Mouse (Mus musculus): ENCODE data around the gene Knstrn. TPM values are rescaled to one million over a fixed set of nuclear protein-coding genes. Genes with fewer than 3 reads are reported as not detected.

Knstrn gene
- total and polyA plus RNA-seq, 3 experiments, result 80.6 to 138 (median 132) TPM

DNA sequence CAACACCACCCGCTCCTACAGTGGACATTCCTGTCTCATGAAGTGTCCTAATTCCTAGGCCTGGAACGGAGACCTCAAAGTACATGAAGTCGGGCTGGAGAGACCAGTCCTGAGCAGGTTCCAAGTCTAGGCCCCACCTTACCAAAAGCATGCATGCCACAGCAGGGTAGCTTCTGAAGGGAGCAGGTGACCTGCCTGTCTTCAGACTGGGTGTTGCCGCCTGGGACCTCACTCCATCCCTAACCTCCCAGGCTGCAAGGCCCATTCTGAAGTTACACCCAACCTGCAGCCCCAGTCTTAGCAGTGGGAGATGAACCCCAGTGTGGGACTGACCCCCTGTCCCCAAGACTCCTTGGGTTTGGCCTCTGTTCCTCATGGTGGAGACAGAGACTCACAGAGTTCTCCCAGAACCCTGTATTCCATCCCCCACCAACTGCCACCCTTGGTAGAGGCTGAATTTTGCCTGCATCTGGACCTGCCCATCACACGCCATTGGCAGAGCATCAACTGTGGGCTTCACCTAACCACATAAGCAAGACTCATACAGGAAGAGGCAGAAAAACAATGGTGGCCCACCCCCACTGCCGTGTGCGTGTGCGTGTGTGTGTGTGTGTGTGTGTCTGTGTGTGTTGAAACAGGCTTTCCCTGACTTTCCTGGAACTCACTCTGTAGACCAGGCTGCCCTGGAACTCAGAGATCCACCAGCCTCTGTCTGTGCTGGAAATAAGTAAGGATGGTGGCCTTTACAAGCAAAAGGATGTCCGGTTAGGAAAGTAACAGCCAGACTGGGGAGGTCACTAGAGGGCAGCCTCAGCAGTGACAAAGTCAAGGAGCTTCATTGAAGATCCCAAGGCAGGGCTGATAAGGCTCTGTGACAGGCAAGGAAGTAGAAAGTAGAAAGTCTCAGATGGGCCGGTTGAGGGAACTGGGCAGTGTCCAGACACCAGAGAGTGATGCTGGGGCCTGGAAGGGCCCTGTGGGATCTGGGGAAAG, 47.5 kb upstream of the Knstrn start:
- no peak overlapping the region for H3K4me3 ChIP-seq (ENCODE audit: control insufficient read depth in 1 of 2, insufficient read depth in 1 of 2, low read depth in 2 of 2, low read length in 2 of 2)
- H3K27me3 ChIP-seq (ENCODE audit: control insufficient read depth in 1 of 2, insufficient read depth in 2 of 2, low read length in 2 of 2), result no peaks in the 10 kb centered on the region
- DNase-seq (ENCODE audit: low read depth, low spot score), result peak; percentile 61
- H3K79me2 ChIP-seq (ENCODE audit: control insufficient read depth, insufficient read depth, low read length, poor library complexity), result peaks cover 3% of the 10 kb centered on the region
- no peaks in the 10 kb centered on the region for H3K9me3 ChIP-seq (replicated peaks; ENCODE audit: insufficient read depth, low read length)
- H3K36me3 ChIP-seq (ENCODE audit: control insufficient read depth in 1 of 2, insufficient read depth in 2 of 2, low read length in 2 of 2), result peaks cover 0 to 6% of the 10 kb centered on the region in 2 experiments; a peak in 2 of 4 replicates
- no peak overlapping the region for H3K27ac ChIP-seq (ENCODE audit: control insufficient read depth, low read depth, low read length)
- peaks cover 3 to 19% of the 10 kb centered on the region in 2 experiments; a peak in 3 of 4 replicates for H3K4me1 ChIP-seq (ENCODE audit: control insufficient read depth in 1 of 2, insufficient read depth in 2 of 2, low read length in 2 of 2)
- TF ChIP-seq GATA1 (IDR thresholded peaks at IDR 0.05; ENCODE audit: low read depth, low read length) (peak; percentile 64), CHD1 (IDR thresholded peaks at IDR 0.05; ENCODE audit: low read depth, low read length) (no peak), RAD21 (IDR thresholded peaks at IDR 0.05; ENCODE audit: low read depth, low read length) (peak; percentile 78), CTCF (IDR thresholded peaks at IDR 0.05 in 2 of 3, conservative IDR thresholded peaks at IDR 0.05 in 1 of 3; ENCODE audit: control insufficient read depth in 1 of 3, insufficient read depth in 1 of 3, low read depth in 2 of 3, low read length in 3 of 3, poor library complexity in 1 of 3, severe bottlenecking in 1 of 3) (peak; percentile 35 to 75 (median 55)), ZC3H11A (IDR thresholded peaks at IDR 0.05; ENCODE audit: low read depth, low read length) (peak; percentile 86), MEF2A (IDR thresholded peaks at IDR 0.05; ENCODE audit: extremely low read depth, insufficient replicate concordance, low read depth, low read length, poor library complexity, severe bottlenecking) (no peak), MXI1 (IDR thresholded peaks at IDR 0.05; ENCODE audit: low read depth, low read length) (0 out of 2 replicates have a peak, but pooled peaks have one; percentile 20), EP300 (IDR thresholded peaks at IDR 0.05; ENCODE audit: low read depth in 1 of 2, low read length in 2 of 2) (0 out of 4 replicates have a peak, but pooled peaks of 1 of the 2 experiments have one; percentile 19), POLR2AphosphoS5 (IDR thresholded peaks at IDR 0.05; ENCODE audit: borderline replicate concordance, low read depth, low read length) (no peak), GABPA (IDR thresholded peaks at IDR 0.05; ENCODE audit: low read depth, low read length) (no peak), SMC3 (IDR thresholded peaks at IDR 0.05; ENCODE audit: low read depth, low read length) (peak; percentile 89), SIN3A (IDR thresholded peaks at IDR 0.05; ENCODE audit: low read length) (peak; percentile 62), MAZ (IDR thresholded peaks at IDR 0.05; ENCODE audit: low read depth, low read length) (0 out of 2 replicates have a peak, but pooled peaks have one; percentile 23)
- no peak overlapping the region for H3K9ac ChIP-seq (ENCODE audit: control insufficient read depth, low read depth, low read length, poor library complexity, severe bottlenecking)

DNA sequence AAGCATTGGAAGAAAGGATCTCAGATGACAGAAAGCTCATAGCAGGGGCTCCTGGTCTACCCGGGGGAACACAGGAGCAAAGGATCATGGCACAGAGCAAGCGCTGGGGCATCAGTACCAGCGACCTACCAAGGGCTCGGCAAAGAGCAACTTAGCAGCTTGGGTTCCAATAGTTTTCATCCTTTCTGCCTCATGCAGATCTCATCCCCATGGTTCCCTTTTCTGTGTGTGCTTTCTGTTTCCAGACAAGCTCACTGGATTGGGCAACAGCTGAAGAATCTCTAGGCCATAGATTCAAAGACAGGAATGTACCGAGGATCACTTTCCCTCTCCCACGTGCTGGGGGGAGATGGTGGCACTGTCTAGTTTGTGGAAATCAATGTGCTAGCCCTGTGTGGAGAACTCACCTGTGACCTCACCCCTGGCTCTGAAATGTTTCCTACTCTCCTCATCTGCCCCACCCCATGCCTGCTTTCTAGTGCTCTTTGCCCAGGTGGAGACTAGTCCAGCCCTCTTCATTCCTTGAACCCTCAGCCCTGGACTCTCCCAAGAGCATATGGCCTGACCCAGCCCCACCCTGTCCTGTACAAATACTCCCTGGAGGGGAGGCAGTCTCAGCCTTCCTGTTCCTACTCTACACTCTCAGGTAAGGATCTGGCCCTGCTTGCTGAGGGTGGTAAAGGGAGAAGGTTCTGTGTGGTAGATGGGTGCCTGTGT, 41.5 kb upstream of the Knstrn start, which contains the start of gene Phgr1:
TSS of gene Phgr1 (plus strand) at position 612 of the 717 bp plus-strand sequence.
- H3K9ac ChIP-seq (ENCODE audit: control insufficient read depth, low read depth, low read length, poor library complexity, severe bottlenecking), result no peak within 1 kb of the TSS
- TF ChIP-seq ZNF384 (IDR thresholded peaks at IDR 0.05; ENCODE audit: low read depth, low read length) (no peak), SMC3 (IDR thresholded peaks at IDR 0.05; ENCODE audit: low read depth, low read length) (no peak), UBTF (IDR thresholded peaks at IDR 0.05; ENCODE audit: borderline replicate concordance, insufficient read depth, low read depth, low read length) (no peak), GABPA (IDR thresholded peaks at IDR 0.05; ENCODE audit: low read depth, low read length) (no peak), RAD21 (IDR thresholded peaks at IDR 0.05; ENCODE audit: low read depth, low read length) (no peak), SIN3A (IDR thresholded peaks at IDR 0.05; ENCODE audit: low read length) (no peak), MEF2A (IDR thresholded peaks at IDR 0.05; ENCODE audit: extremely low read depth, insufficient replicate concordance, low read depth, low read length, poor library complexity, severe bottlenecking) (no peak), USF1 (IDR thresholded peaks at IDR 0.05; ENCODE audit: low read depth, low read length) (no peak), ZKSCAN1 (IDR thresholded peaks at IDR 0.05; ENCODE audit: low read depth, low read length) (no peak), MYC (IDR thresholded peaks at IDR 0.05; ENCODE audit: low read depth, low read length) (no peak), BHLHE40 (IDR thresholded peaks at IDR 0.05; ENCODE audit: borderline replicate concordance, low read depth, low read length) (no peak), ETS1 (IDR thresholded peaks at IDR 0.05; ENCODE audit: low read depth, low read length) (no peak), CHD1 (IDR thresholded peaks at IDR 0.05; ENCODE audit: low read depth, low read length) (no peak), MXI1 (IDR thresholded peaks at IDR 0.05; ENCODE audit: low read depth, low read length) (no peak), MYB (IDR thresholded peaks at IDR 0.05; ENCODE audit: low read depth, low read length) (no peak), MAZ (IDR thresholded peaks at IDR 0.05; ENCODE audit: low read depth, low read length) (no peak), MAX (IDR thresholded peaks at IDR 0.05; ENCODE audit: low read length) (no peak), NRF1 (IDR thresholded peaks at IDR 0.05; ENCODE audit: insufficient read depth, low read depth, low read length, poor library complexity, severe bottlenecking) (no peak)
- DNase-seq (ENCODE audit: low read depth, low spot score), result no peak
- no peak within 1 kb of the TSS for H3K4me3 ChIP-seq (ENCODE audit: control insufficient read depth in 1 of 2, insufficient read depth in 1 of 2, low read depth in 2 of 2, low read length in 2 of 2)
- peaks cover 0 to 3% of the 10 kb centered on the region in 2 experiments; a peak in 2 of 4 replicates for H3K36me3 ChIP-seq (ENCODE audit: control insufficient read depth in 1 of 2, insufficient read depth in 2 of 2, low read length in 2 of 2)
- no peaks in the 10 kb centered on the region for H3K9me3 ChIP-seq (replicated peaks; ENCODE audit: insufficient read depth, low read length)
- H3K27ac ChIP-seq (ENCODE audit: control insufficient read depth, low read depth, low read length), result no peak within 1 kb of the TSS
- H3K4me1 ChIP-seq (ENCODE audit: control insufficient read depth in 1 of 2, insufficient read depth in 2 of 2, low read length in 2 of 2), result peaks cover 9 to 24% of the 10 kb centered on the region in 2 experiments
- H3K79me2 ChIP-seq (ENCODE audit: control insufficient read depth, insufficient read depth, low read length, poor library complexity), result no peaks in the 10 kb centered on the region
- no peaks in the 10 kb centered on the region for H3K27me3 ChIP-seq (ENCODE audit: control insufficient read depth in 1 of 2, insufficient read depth in 2 of 2, low read length in 2 of 2)

Measured in MEL (cell line).